Mouse (Mus musculus) kidney, postnatal 10 days (tissue): ENCODE results near the gene Tmem56.

Experiments
- DNase-seq: peaks from one replicate; pipeline ENCODE4 v3.0.0; 2021; ENCODE audit warnings: mixed read lengths

Tmem56 gene

DNA sequence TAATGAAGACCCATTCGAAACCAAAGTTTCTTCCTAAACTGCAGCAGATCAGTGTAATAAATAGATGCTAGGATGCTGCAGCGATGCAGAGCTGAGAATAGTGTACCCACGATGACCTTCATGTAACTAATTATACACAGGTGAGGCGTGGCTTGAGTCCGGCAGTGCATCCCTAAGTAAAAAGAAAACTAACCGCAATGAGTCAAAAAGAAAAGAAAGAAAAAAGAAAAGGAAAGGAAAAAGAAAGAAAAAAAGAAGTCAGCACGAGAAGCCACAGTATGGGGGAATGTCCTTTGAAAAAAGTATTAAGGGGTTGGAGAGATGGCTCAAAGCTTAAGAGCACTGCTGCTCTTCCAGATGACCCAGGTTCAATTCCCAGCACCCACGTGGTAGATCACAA, 58.1 kb downstream of the Tmem56 start:
- DNase-seq, result no peak

DNA sequence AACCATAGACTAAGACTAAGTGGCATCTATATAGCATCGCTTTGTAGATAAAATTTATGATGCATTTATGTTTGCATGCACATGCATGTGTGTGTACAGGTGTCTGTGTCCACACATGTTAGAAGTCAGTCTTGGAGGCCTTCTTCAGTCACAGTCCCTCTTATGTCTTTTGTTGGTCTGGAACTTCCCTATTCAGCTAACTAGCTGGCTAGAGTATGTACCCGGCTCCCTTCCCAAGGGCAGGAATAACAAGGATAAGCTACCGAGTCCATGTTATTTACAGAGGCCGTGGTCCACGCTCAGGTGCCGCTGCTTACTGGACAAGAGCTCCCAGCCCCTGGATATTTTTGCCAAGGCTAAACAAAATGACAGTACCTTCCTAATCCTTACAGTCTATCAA, 58.7 kb downstream of the Tmem56 start:
- DNase-seq, result no peak

DNA sequence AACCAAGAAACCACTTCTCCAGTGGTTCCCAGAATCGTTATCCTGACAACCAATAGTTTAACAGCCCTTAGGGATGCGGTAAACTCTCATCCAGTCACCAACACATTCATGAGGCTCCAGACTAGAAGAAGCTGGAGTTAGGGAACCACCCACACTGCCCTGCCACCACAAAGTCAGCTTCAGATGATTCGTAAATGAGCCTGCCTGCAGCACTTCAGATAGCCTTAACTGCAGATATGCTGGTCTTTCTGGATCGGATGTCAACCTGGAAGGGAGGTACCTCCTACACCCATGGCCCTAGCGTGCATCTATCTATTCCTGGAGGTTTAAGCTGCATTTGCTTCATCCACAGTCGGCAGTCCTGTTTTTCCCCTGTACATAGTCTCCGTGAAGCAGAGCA, 60.9 kb downstream of the Tmem56 start:
- no peak for DNase-seq

DNA sequence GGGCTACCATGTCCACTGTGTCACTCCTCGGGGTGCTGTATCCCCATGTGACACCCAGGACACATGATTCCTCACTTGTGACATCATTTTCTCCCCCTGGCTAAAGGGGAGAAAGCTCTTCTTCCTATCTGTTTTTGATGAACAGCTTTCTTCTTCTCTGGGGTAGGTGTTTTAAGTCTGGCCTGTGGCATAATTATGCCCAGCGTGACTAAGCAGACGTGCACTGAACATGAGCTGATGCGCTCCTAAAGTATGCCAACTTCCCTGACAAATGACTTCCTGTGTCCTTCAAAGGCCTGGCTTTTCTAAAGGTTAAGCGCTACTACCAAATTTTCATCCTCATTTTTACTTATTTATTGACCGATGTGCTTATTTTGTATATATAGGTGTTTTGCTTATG, 65.9 kb downstream of the Tmem56 start:
- DNase-seq, result no peak

DNA sequence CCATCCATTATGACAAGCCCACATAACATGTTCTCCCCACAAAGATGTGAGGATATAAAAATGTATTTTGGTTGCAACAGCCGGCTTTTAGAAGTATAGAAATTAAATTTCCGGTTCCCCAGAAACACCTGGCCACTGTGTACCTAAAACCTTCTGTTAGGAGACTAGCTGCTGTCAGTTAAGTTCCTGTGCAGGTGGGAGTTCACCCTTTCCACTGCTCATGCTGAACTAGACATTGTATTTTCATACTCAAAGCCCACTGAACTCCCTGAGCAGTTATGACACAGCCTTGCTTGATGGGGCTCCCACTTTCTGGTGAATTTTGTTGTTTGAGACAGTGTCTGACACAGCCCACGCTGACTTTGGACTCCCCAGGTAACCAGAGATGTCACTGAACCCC, 69.4 kb downstream of the Tmem56 start:
- no peak for DNase-seq

DNA sequence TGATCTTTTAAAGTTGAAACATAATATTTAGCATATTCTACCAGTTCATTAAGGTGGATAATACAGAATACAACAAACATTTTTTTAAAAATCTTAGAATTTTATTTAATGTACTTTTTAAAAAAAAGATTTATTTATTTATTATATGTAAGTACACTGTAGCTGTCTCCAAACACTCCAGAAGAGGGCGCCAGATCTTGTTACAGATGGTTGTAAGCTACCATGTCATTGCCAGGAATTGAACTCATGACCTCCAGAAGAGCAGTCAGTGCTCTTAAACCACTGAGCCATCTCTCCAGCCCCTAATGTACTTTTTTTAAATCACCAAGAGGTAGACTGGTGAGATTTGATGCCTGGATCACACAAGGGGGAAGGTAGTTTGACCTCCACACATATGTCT, 70.7 kb downstream of the Tmem56 start:
- peak; percentile 10 for DNase-seq

DNA sequence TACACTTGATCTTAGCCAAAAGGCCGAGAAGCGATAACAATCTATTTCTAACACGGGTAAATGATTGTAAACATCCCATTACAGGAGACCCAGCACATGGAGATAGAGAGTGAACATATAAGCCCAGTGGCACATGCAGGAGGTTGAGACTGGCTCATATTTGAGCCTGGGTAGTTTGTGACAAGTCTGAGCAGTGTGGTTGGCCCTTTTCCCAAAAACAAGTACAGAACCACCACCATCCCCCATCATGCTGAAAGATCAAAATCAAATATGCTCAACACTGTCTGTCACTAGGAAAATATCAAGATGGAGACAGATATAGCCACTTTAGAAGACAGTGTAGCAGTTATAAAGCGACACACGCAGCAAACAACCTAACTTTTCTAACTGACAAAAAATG, 73.9 kb downstream of the Tmem56 start:
- no peak for DNase-seq

DNA sequence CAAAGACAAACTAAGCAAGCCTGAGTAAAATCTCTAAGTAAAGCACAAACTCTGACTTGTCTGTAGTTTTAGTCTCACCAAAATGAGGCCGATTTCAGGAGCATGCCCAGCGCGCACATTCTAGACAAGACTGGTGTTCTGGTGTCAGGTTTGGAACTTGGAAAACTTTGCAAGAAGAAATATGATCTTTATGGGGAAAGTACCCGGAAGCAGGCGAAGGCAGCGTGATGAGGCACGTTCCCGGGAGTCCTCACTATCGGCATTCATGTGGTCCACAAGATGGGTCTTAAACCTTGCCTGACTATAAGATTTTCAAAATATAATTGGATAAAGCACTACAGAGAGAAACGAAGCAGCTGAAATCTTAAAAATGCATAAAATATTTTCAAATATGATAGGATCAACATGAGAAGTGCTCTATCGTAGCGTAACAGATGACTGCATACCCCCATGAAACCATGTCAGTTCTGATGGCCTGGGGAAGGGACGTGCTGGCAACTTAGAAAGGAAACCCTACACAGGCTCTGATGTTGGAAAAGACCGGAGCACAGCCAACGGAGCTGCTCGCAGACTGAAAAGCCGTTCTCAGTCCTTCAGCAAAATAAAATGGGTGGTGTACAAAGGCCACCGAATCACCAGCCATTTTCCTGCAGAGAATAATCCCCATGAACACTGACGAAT, 76.6 kb downstream of the Tmem56 start:
- no peak for DNase-seq

DNA sequence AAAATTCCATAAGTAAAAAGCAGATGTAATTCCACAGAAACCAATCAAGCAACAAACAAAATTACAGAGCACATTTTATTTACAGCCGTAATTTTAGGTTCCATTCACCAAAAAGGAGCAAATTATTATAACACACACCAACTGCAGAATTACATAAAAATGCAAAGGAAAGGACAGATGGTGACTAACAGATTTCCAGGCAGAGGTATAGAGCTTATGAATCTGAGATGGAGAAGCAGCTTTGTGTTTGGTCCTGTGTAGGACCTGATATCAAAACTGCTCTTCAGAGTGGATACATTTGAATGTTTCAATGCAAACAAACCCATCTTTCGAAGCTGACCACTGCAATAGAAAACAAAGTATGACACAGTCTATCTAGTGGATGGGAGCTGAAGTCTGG, 80.3 kb downstream of the Tmem56 start:
- DNase-seq, result no peak

DNA sequence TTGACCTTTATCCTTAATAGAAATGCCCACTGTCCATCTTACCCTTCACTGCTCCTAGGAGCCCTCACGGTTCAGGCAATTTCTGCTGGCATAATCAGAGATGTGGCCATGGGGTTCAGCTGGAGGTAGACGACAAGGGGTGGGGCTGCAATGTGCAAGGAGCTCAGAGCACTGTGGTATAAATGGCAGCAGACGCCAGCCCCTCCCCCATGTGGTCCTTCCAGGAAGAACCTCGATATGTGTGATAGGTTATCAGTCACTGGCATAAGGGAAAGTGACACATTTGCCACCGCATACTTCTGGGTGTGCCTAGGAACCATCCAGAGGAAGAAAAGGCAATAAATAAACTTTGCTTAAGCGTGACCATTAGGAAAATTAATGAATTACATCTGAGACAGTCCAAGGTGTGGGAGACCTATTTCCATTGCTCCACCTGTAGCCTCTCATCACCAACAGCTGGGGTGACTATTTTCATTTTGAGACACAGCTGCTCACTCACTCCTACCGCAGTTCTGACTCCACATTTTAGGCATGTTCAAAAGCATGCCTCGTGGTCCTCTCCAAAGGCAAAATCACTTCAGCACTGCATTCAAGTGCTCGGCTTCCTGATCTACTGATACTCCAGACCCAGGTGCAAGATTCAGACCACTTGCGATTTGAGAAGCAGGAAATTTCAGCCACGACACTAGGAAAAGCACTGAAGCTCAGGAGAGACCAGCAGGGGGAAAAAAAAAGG, 81.7 kb downstream of the Tmem56 start:
- DNase-seq, result no peak

DNA sequence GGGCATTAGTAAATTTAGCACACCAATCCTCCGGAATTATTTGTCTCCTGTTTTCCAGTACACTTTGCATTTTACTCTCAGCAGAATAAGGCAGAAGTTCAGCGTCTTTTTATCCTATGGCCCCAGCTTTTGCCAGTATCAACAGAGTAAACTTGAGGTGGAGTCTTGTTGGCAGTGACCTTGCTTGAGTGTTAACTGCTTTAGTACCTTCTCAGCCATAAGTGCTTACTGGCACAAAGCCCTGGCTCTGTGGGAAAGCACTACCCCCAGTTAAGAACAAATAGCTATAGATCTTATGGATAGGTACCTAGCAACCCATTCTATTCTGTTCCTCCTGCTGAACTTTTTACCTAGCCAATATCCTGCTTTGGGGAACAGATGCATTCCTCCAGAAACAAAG, 93.7 kb downstream of the Tmem56 start:
- no peak for DNase-seq

DNA sequence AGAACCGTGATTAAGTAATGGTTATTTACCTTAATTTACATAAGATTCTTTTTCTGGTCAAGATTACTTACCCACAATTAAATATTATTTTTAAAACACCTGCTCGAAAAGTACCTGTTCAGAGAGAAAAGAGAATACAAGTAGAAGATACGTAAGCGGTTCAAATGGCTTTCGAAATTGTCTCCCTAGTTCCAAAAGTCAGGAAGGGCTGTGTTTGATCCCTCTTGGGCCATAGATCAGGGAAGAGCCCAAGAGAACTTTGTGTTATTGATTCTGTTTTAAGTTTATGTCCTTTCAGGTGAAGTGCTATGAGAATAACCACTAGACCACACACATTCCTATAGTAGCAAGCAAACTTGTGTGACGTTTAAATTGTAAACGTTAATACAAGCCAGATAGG, 95.4 kb downstream of the Tmem56 start:
- no peak for DNase-seq

DNA sequence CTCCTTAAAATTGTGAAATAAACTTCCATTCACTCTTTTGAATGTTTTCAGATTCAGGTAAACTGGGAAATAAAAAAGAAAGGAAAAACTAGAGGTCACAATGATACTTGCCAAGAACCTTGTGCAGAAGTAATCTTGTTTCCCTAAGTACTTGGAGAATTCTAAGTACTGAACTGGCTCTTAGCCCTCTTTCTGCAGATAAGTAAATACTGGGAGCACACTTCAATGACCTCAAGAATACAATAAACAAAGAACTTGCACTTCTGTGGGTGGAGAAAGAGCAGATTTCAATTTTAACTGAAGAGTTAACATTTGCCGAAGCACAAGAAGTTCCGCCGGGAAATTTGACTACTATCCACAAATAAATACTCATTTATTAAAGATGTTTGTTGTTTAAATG, 96.0 kb downstream of the Tmem56 start:
- no peak for DNase-seq

DNA sequence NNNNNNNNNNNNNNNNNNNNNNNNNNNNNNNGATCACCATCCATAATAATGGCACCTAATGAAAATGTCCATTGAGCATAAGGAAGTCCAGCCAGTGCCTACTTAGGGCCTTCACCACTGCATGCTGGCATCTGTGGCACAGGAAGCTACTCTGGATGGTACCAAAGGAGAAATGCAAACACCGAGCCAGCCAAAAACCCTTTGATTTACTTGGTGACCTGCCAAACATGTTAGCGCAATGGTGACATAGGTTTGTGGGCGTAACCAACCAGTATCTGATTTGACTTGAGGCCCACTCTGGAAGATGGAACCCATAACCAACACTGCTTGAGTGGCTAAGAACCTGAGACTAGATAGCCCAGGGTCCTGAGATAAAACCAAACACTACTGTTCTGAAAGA, 97.7 kb downstream of the Tmem56 start:
- DNase-seq, result no peak

DNA sequence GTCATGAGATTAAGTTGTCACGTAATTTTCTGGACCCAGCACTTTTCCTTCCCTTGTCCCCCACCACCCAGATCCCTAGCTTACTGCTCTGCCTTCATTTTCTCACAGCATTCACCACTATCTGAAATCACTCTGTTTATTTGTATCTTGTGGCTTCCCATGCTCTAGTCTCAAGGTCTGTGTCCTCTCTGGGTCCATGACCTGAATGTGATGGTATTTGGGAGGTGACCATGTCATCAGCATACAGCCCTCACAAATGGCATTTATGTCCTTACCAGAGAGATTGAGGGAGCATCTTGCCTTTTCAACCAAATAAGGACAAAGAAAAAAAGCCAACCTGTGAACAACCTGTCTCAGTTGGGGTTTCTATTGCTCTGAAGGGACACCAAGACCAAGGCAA, 106.9 kb downstream of the Tmem56 start:
- no peak for DNase-seq

DNA sequence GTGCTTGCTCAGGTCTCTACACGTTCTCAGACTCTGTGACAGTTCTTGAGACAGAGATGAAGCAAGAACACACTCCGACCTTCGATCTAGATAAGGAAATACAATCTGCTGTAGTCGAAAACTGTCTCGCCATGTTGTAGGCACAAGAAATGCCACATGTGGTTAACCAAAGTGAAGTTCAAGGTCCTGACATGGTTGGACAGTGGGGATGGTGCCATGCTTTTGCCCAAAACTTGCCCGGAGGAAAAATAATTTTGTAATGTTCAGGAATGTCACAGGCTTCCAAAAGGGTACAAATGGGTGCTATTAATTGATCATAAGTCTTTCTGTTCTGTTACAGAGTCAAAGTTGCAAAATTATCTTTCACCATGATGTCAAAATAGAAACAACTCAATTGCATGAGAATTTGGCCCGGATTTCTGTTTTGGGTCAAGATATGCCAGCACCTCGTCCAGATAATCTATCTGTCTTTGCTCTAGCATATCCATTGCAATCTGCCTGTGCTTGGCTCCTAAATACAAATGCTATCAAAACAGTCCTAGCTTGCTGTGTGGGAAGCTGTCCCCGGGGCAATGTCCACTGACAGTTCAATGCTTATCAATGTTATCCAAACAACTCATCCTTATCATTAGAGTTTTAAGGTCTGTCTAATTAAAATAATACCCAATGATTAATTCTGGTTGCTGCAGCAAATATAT, 108.5 kb downstream of the Tmem56 start:
- DNase-seq, result no peak

DNA sequence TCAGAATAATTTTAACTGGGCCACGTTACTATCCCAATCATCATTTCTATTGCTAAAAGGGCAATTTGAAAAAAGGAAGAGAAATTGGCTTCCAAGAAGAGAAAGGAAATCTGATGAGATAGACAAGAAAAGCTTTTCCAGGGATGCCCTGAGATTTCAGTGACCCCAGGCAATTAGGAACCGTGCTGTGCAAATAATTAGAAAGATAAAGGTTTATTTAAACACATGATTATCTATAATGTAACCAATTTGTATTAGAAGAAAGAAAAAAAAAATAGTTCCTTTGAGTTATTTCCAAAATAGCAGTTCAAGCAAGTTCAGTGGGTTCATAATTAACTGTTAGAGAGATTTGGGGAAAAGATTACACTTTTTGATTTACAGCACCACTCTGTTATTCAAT, 110.2 kb downstream of the Tmem56 start:
- no peak for DNase-seq

DNA sequence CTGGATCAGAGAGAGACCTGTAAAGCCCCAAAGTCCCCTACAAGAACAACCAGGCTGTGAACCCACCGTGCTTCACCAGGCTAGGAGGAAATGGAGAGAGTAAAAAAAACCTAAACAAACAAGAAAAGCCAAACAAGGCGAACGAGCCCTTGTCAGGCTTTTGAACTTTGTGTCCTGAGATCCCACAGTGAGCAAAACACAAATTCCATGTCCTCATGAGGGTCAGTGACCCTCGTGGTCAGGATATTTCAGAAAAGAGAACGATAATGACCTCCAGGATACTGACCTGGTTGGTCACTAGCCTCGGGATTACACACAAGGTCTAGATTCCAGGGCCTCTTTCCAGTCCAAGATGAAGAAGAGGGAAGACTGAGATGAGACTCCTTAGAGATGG, 111.0 kb downstream of the Tmem56 start:
- DNase-seq, result no peak

DNA sequence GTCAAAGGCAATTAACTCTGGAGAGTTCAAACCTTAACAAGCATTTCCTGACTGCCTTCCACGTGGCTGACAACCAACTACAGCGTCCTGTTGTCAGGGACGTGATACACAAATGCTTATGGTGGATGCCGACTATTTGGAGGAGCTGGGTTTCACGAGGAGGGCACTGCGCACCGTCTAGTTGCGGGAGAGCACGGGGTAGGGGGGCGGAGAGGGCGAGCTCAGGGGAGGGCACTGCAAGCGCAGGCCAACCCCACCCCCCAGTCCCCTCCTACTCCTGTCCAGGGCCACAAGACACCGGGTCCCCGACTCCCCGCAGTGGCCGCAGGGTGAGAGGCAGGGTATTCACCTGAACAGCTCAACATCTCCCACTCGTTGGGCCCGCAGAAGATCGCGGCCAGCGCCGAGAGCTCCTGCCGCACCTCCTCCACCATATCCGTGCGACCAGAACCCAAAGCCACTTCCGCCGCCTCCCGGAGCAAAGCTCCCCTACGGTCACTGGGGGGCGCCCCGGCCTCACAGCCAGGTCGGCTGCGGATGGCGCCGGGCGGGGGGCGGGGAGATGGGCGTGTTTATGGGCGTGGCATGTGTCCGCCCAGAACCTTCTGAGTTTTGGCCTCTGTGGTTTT, 111.5 kb downstream of the Tmem56 start, which contains the start of gene Rwdd3:
Rwdd3 (minus strand) TSS at position 453 of the 629 bp plus-strand sequence.
- DNase-seq, result peak; percentile 94

DNA sequence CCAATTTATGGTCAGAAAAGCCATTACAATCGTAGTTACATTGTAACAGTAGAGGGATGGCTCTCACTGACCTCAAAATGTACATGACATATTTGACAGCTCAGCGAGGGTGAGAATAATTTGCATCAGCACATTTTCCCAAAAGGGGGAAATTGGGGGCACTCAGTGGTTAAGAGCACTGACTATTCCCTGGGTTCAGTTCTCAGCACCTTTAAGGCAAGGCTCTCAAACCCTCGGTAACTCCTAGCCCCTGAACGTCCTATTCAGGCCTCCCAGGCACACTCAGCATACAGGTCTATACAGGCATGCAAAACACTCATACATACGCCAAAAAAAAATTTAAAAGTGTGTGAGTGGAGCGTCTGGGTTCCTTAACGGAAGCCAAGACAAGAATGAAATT, 112.3 kb downstream of the Tmem56 start:
- DNase-seq, result no peak

DNA sequence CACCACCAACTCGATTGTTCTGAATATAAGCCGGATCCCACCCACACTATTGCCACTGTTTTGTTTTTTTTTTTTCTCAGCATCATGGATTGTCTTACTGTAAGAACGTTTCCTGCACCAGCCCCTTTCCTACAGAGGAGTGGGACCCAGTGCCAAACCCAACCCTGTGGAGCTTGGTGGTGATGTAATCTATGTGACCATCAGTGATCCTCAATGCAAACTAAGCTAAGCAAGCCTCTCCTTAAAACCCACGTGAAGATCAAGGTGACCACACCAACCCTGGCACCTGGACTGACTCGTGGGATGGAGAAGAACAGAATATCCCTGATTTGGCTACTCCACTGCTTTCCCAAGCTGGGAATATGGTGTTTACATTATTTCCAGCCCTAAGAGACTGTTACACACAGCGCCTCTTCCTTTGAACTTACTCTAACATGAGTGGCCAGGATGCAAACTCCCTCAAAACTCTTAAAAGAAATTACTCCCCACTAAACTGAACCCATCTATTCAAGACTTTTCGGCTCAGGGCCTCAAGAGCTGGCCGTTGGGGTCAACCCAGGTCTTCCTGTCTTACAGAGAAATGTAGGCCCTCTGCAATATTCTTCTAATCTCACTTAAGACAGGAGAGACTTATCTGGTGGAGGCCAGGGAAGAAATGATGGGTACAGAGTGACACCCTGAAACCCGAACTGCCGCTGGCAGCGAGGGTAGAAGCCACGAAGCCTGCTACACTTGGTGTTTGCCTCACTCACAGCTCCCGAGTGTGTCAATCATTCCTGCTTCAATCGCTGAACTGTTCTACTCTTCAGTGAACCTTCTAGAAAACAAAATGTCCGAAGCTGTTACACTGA, 113.6 kb downstream of the Tmem56 start:
- no peak for DNase-seq

DNA sequence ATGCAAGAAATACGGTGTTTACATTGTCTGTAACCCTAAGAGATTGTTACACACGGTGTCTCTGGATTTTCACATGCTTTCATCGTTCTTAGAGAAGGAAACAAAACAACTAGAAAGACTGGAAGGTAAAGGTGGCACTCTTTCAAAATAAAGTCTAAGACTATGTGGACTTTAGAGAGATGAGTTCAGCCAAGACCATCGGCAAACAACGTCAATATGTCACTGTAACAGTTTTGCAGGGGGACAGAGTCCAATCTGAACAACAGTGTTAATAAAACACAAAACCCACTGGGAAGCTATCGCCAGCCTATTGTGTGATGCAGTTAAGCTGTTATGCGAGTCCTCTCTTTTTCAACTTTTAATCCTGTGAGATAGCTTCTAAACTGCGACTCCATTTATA, 114.3 kb downstream of the Tmem56 start:
- no peak for DNase-seq
